In genomic region chr5:38187006-38187405, GRCm38 (mm10) we compare ENCODE assay signal across 16 mouse cellular contexts.
"Had no signal": no experiment of that assay in that cellular context is flagged by ENCODE, and none has a peak within 500 bp of the region (broad histone marks: within the 10 kb centered on the region; RNA-seq: fewer than 3 reads in every experiment).

No protein-coding gene starts in this region.

- H3K27ac ChIP-seq: neural tube, embryonic 13.5 days; neural tube, embryonic 15.5 days; stomach, embryonic 15.5 days; stomach, postnatal 0 days had no signal

- H3K4me3 ChIP-seq: neural tube, embryonic 13.5 days; neural tube, embryonic 15.5 days; stomach, embryonic 15.5 days had no signal

- DNase-seq: retina, postnatal 1 day; right cerebral cortex, adult 18-20 months; right cerebral cortex, postnatal 14 days; right cerebral cortex, postnatal 25 days; right cerebral cortex, postnatal 4 days; spleen, adult 18-20 months; thymus, adult 18-20 months; thymus, adult 2 months; thymus, postnatal 14 days; thymus, postnatal 25 days; thymus, postnatal 36 days; thymus, postnatal 4 days had no signal
